Mouse (Mus musculus) midbrain, embryonic 12.5 days (tissue): Measurements from ENCODE around the gene Scrn3. TPM values are rescaled to one million over a fixed set of nuclear protein-coding genes. Genes with fewer than 3 reads are reported as not detected.

Source experiments
- ATAC-seq: fragments of 200-750 bp; cut with Nextera tagmentation; 2 replicates; pipeline ENCODE4 v1.8.0; 2017; ENCODE audit warnings: low read depth, moderate TSS enrichment, moderate library complexity; ENCODE audit not compliant: low FRiP score
- H3K27ac ChIP-seq: fragments of 300-500 bp; sonication (generic); replicated peaks from 2 replicates; pipeline ENCODE4 v1.5.1; 2016; ENCODE audit warnings: mild to moderate bottlenecking
- H3K27me3 ChIP-seq: fragments of 300-500 bp; sonication (generic); 2 replicates; pipeline ENCODE4 v1.6.1; 2016; ENCODE audit warnings: mild to moderate bottlenecking
- H3K36me3 ChIP-seq: fragments of 300-500 bp; sonication (generic); 2 replicates; pipeline ENCODE4 v1.6.1; 2016
- H3K4me1 ChIP-seq: fragments of 300-500 bp; sonication (generic); 2 replicates; pipeline ENCODE4 v1.6.1; 2016
- H3K4me2 ChIP-seq: fragments of 300-500 bp; sonication (generic); replicated peaks from 2 replicates; pipeline ENCODE4 v1.6.1; 2016; ENCODE audit warnings: mild to moderate bottlenecking, moderate library complexity
- H3K4me3 ChIP-seq: fragments of 300-500 bp; sonication (generic); 2 replicates; pipeline ENCODE4 v1.5.1; 2016; ENCODE audit warnings: mild to moderate bottlenecking
- H3K9ac ChIP-seq: fragments of 300-500 bp; sonication (generic); replicated peaks from 2 replicates; pipeline ENCODE4 v1.6.1; 2016; ENCODE audit warnings: mild to moderate bottlenecking, moderate library complexity
- H3K9me3 ChIP-seq: fragments of 300-500 bp; sonication (generic); 2 replicates; pipeline ENCODE4 v1.6.1; 2016; ENCODE audit warnings: mild to moderate bottlenecking
- WGBS: fragments of 180-500 bp; shearing (Covaris S2); methylation state at CpG from one replicate; pipeline ENCODE4 v1.1.7; 2016; 5-methylcytosine and 5-hydroxymethylcytosine counted together
- polyA plus RNA-seq: library from polyadenylated mRNA; unstranded; fragments of >200 nt; fragmentation: Nextera tagmentation; extraction: Ambion mirVana; gene quantifications from 2 replicates; pipeline ENCODE4 v1.2.1, GENCODE M21; 2016

Scrn3 gene
- polyA plus RNA-seq, 1 experiment from 2014 or later: 9.7 TPM

DNA sequence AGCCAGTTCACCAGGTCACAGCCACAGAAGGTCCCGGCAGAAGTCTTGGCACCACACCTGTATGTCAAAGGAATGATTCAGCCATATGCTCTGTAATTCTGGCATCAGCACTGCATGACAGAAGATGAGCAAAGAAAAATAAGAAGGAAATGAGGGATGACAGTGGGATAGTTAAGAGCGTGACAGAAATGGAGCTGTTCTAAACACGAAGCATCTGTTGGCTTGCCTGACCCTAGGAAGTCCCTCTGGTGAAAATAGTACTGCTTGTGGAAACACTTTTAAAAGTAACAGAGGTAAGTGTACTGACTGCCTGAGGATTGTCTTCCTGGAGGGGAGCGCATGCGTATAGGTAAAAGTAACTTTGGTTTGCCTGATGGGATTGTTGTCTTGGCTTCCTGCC, 31.3 kb downstream of the Scrn3 start:
- Histone ChIP-seq H3K4me3 (no peak overlapping the region), H3K27ac (no peak overlapping the region), H3K36me3 (no peaks in the 10 kb centered on the region), H3K4me1 (peaks cover 4% of the 10 kb centered on the region; the same call in 1 of the 2 replicates), H3K27me3 (no peaks in the 10 kb centered on the region), H3K4me2 (no peak overlapping the region), H3K9ac (no peak overlapping the region), H3K9me3 (no peaks in the 10 kb centered on the region)
- 94% methylated on average over 5 of the region's 5 CpGs for WGBS
- no peak for ATAC-seq

DNA sequence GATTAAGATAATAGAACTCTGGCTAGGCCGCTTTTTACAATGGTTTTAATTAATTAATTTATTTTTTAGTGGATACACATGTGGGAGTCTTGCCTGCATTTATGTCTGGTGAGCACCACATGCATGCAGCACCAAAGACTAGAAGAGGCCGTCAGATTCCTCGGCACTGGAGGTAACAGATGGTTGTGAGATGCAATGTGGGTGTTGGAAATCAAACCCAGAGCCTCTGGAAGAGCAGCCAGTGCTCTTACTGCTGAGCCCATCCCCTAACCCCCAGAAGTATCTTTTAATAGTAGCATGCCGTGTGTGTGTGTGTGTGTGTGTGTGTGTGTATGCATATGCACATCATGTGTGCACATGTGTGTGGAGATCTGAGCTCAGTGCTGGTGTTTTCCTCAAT, 32.8 kb downstream of the Scrn3 start:
- 87% methylated on average over 4 of the region's 4 CpGs for WGBS
- H3K4me1 ChIP-seq: peaks cover 4% of the 10 kb centered on the region; the same call in 1 of the 2 replicates
- no peak overlapping the region for H3K4me2 ChIP-seq
- H3K9me3 ChIP-seq: no peaks in the 10 kb centered on the region
- H3K36me3 ChIP-seq: no peaks in the 10 kb centered on the region
- H3K4me3 ChIP-seq: no peak overlapping the region
- no peaks in the 10 kb centered on the region for H3K27me3 ChIP-seq
- no peak overlapping the region for H3K9ac ChIP-seq
- no peak for ATAC-seq
- no peak overlapping the region for H3K27ac ChIP-seq

DNA sequence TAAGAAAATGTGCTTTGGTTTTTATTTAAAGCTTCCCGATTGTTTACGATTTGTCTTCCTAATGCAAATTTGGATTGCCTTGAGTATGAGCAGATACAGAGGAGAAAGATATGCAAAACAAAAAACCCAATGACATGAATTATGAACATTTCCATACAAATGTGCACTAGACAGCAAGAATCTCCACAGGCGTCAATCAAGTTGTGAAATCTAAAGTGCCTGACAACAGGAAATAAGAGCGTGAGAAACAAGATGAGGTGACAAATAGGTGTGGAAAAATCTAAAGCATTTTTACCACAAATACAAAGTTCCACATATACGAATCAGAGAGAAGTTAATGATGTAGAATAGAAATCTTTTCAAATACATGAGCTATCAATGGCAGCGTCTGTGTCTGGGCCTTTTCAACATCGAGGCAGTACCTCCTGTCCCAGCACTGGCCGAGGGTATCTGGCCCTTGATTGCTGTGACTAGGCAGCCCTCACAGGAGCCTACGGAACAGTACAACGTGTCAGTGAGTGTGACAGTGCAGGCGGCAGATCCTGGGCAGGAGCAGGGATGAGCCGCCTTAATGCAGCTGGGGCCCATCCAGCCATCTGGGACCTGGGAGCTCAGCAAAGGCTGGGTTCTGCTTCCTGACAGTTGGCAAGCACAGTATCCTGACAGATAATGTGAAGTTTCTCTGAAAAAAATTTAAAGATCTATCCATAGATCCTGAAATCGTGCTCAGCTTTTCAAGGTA, 34.1 kb downstream of the Scrn3 start:
- H3K9ac ChIP-seq: no peak overlapping the region
- H3K9me3 ChIP-seq: no peaks in the 10 kb centered on the region
- H3K27ac ChIP-seq: no peak overlapping the region
- ATAC-seq: no peak
- WGBS: 71% methylated on average over 13 of the region's 13 CpGs
- no peak overlapping the region for H3K4me2 ChIP-seq
- no peaks in the 10 kb centered on the region for H3K27me3 ChIP-seq
- no peaks in the 10 kb centered on the region for H3K36me3 ChIP-seq
- H3K4me1 ChIP-seq: peaks cover 5% of the 10 kb centered on the region
- no peak overlapping the region for H3K4me3 ChIP-seq

DNA sequence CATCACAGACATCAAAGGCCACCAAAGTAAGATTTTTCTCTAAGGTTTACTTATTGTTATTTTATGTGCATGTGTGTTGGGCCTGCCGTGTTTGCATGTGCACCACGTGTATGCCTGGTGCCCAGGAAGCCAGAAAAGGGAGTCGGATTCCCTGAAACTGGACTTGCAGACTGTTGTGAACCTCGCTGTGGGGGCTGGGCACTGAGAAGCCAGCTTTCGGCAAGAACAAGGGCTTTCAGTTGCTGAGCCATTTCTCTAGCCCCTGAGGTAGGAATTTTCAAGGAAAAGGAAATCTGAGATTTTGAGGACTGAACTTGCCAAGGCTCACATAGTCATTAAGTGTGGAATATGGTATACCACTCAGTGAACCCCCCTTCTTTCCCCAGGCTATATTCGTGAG, 34.7 kb downstream of the Scrn3 start:
- 69% methylated on average over 6 of the region's 6 CpGs for WGBS
- H3K9ac ChIP-seq: no peak overlapping the region
- peaks cover 12% of the 10 kb centered on the region for H3K4me1 ChIP-seq
- no peak overlapping the region for H3K4me2 ChIP-seq
- no peaks in the 10 kb centered on the region for H3K9me3 ChIP-seq
- H3K27ac ChIP-seq: no peak overlapping the region
- no peak overlapping the region for H3K4me3 ChIP-seq
- ATAC-seq: no peak
- no peaks in the 10 kb centered on the region for H3K36me3 ChIP-seq
- no peaks in the 10 kb centered on the region for H3K27me3 ChIP-seq

DNA sequence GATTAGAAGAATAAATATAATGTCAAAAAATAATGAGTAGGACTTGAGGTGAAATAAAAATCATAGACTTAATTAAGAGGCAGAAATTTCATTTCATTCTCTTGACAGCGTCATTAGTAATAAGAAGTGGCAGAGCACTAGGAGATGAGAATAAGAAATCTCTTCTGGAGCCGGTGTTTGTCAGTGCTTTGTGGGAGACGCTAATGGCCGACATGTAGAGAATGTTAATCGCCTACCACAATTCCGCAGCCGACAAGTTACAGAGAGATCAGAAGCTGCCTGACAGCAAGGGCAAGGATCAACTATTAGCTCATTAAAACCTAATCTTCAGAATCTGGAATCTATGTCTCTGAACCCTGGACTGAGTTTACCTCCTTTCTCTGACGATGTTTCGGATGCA, 35.4 kb downstream of the Scrn3 start:
- no peak overlapping the region for H3K27ac ChIP-seq
- peaks cover 12% of the 10 kb centered on the region for H3K4me1 ChIP-seq
- ATAC-seq: no peak
- no peak overlapping the region for H3K9ac ChIP-seq
- H3K4me2 ChIP-seq: no peak overlapping the region
- H3K4me3 ChIP-seq: no peak overlapping the region
- H3K9me3 ChIP-seq: no peaks in the 10 kb centered on the region
- WGBS: 69% methylated on average over 9 of the region's 9 CpGs
- H3K27me3 ChIP-seq: no peaks in the 10 kb centered on the region
- H3K36me3 ChIP-seq: no peaks in the 10 kb centered on the region

DNA sequence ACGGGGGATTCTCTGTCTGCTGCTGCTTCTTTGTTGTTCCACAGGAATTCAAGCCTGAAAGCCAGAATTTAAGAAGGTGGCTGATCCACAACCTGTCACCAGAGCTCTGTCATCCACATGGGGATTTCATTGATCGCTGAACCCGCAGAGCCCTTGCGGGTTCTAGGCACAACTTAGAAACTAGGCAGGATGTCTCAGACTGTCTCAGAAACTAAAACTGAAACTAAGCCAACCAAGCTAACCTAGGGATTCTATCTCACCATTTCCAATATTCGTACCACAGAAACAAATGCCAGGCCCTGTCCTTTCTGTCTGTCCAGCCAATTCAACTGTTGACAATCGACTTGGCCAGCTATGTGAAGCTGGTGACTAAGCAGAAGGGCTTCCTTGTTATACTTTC, 35.8 kb downstream of the Scrn3 start:
- Histone ChIP-seq H3K4me3 (no peak overlapping the region), H3K4me1 (peaks cover 12% of the 10 kb centered on the region), H3K27ac (no peak overlapping the region), H3K36me3 (no peaks in the 10 kb centered on the region), H3K27me3 (no peaks in the 10 kb centered on the region), H3K9me3 (no peaks in the 10 kb centered on the region), H3K4me2 (no peak overlapping the region), H3K9ac (no peak overlapping the region)
- WGBS: 86% methylated on average over 6 of the region's 6 CpGs
- ATAC-seq: no peak

DNA sequence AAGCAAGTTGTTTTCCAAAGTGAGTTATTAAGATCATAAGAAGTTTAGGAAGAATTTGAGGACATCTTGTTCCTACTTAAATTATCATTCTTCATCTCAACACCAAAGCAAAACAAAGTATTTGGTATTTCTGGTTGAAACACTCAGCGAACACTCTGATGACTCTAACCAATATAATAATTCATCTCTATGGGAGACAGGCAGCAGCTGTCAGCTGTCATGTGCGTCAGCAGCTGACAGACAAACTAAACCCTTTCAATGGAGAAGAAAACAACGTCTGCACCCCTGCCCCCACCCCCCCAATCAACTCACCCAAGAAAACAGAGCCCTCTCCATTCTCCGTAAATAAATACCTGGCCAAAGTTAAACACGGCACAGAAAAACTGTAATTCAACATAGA, 39.1 kb downstream of the Scrn3 start:
- Histone ChIP-seq H3K27me3 (no peaks in the 10 kb centered on the region), H3K27ac (no peak overlapping the region), H3K36me3 (no peaks in the 10 kb centered on the region), H3K9ac (no peak overlapping the region), H3K9me3 (no peaks in the 10 kb centered on the region), H3K4me1 (peaks cover 12% of the 10 kb centered on the region), H3K4me3 (no peak overlapping the region), H3K4me2 (no peak overlapping the region)
- WGBS: 61% methylated on average over 5 of the region's 5 CpGs
- ATAC-seq: no peak

DNA sequence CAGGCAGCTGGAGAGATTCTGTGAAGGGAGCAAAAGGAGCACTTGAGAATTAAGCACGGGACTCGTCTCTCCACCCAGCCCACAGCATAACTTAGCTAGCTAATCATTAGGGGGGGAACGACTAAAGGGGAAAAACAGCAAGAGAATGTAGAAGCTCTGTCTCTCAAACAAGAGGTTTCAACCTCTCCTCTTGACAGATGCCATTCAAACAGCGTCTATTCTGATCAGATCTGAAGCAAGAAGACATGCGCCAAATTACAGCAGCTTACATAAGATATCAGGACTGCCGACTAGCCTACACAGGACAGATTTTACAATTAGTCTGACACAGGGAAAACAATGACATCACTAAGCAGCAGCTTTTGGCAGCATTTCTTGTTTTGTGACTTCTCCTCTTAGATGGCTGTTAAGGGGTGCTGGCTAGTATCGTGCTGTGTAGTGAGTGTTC, 39.5 kb downstream of the Scrn3 start:
- H3K9me3 ChIP-seq: no peaks in the 10 kb centered on the region
- peaks cover 12% of the 10 kb centered on the region for H3K4me1 ChIP-seq
- H3K9ac ChIP-seq: no peak overlapping the region
- no peak overlapping the region for H3K27ac ChIP-seq
- no peaks in the 10 kb centered on the region for H3K27me3 ChIP-seq
- no peaks in the 10 kb centered on the region for H3K36me3 ChIP-seq
- no peak for ATAC-seq
- WGBS: 52% methylated on average over 7 of the region's 7 CpGs
- no peak overlapping the region for H3K4me2 ChIP-seq
- H3K4me3 ChIP-seq: no peak overlapping the region

DNA sequence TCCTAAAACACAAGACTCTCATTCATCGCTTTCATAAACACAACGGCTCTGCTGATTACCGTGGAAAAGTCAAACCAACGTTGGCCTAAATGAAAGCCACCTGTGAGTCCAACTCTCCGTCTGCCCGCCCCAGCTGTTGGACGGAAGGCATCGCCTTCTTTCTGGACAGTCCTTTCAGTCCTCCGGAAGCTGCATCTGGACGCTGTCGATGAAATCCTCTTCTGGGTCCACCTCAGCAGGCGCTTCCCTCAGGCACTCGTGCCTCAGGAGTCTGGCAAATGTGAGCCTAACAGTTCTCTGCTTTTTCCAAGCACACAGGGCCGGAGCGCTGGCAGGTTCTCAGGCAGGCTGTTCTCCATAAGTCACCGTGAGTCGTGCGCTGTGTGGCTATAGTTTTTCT, 44.6 kb downstream of the Scrn3 start:
- Histone ChIP-seq H3K4me1 (peaks cover 2% of the 10 kb centered on the region; the same call in 1 of the 2 replicates), H3K4me2 (no peak overlapping the region), H3K9me3 (no peaks in the 10 kb centered on the region), H3K27me3 (no peaks in the 10 kb centered on the region), H3K36me3 (no peaks in the 10 kb centered on the region), H3K4me3 (no peak overlapping the region), H3K9ac (no peak overlapping the region), H3K27ac (no peak overlapping the region)
- 82% methylated on average over 18 of the region's 18 CpGs for WGBS
- ATAC-seq: no peak

DNA sequence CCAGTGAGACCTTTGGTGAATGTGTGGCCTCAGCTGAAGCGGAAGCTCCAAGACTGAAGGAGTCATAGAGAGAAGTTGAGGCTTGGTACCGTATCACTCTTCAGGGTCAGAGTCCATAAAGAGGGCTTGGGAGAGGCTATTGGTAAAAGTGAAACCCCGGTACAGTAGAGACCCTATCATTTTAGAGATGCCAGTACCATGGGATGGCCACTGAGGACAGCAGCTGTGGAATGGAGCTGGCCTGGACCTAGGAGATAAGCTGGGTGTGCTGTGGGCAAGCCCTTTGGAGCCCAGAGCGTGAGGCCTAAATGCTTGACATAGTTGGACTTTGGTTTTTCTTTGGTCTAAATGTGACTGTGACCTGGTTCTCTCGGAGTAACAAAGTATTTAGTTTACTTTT, 47.5 kb downstream of the Scrn3 start:
- H3K4me2 ChIP-seq: no peak overlapping the region
- H3K27me3 ChIP-seq: no peaks in the 10 kb centered on the region
- no peak overlapping the region for H3K27ac ChIP-seq
- H3K9me3 ChIP-seq: no peaks in the 10 kb centered on the region
- H3K4me3 ChIP-seq: no peak overlapping the region
- no peak for ATAC-seq
- no peaks in the 10 kb centered on the region for H3K4me1 ChIP-seq
- no peaks in the 10 kb centered on the region for H3K36me3 ChIP-seq
- 95% methylated on average over 5 of the region's 5 CpGs for WGBS
- no peak overlapping the region for H3K9ac ChIP-seq

DNA sequence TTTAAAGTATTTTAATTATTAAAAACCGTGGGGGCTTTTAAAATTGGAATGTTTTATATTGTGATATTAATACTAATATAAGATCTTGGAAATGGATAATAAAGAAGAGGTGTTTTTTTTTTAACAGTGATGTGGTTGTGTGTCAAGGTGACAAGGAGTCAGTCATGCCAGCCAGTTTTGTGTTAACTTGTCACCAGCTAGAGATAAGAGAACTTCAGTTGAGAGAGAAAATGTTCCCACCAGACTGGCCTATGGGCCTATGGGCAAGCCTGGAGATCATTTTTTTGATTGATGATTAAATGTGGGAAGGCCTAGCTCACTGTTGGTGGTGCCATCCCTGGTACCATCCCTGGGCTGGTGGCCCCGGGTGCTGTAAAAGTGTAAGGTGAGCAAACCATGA, 48.1 kb downstream of the Scrn3 start:
- Histone ChIP-seq H3K27ac (no peak overlapping the region), H3K4me2 (no peak overlapping the region), H3K9ac (no peak overlapping the region), H3K4me3 (no peak overlapping the region), H3K27me3 (no peaks in the 10 kb centered on the region), H3K9me3 (no peaks in the 10 kb centered on the region), H3K4me1 (no peaks in the 10 kb centered on the region), H3K36me3 (no peaks in the 10 kb centered on the region)
- ATAC-seq: no peak
- 82% methylated on average over 2 of the region's 2 CpGs for WGBS

DNA sequence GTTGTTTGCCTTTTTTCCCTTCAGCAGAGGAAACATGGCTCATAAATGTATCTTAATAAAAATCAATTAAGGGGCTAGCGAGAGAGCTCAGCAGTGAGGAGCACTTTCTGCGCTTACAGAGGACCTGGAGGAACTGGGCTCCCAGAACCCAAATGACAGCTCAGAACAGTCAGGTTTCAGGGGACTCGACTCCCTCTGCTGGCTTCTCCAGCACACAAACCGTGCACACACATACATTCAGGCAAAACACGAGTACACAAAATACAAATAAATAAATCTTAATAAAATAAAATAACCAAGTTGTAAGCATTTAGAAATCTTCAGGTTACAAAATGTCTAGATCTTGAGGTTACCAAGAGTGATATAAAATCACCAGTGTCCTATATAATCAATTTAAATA, 51.0 kb downstream of the Scrn3 start:
- Histone ChIP-seq H3K36me3 (no peaks in the 10 kb centered on the region), H3K27me3 (no peaks in the 10 kb centered on the region), H3K4me2 (no peak overlapping the region), H3K4me1 (no peaks in the 10 kb centered on the region), H3K9me3 (no peaks in the 10 kb centered on the region), H3K9ac (no peak overlapping the region), H3K27ac (no peak overlapping the region), H3K4me3 (no peak overlapping the region)
- no peak for ATAC-seq
- 87% methylated on average over 5 of the region's 5 CpGs for WGBS
